Mouse (Mus musculus): ENCODE results near the gene Csmd2. TPM values are rescaled to one million over a fixed set of nuclear protein-coding genes. Genes with fewer than 3 reads are reported as not detected.
A peak's percentile ranks its signal among the peaks of the same experiment; 100 is the strongest.
"Not testable (repeated sequence)": the region's sequence is repeated elsewhere in the genome, so short reads cannot be mapped to it uniquely, and the experiment has no call there.

Gene Csmd2
- polyA plus RNA-seq, 1 experiment = 0.03 TPM

- no peaks in the 10 kb centered on the region for H3K27me3 ChIP-seq (replicated peaks; ENCODE audit: control insufficient read depth, insufficient read depth, low read length)
- TF ChIP-seq CTCF (conservative IDR thresholded peaks at IDR 0.05; ENCODE audit: insufficient read depth, insufficient read length, low read depth, low read length) (no peak), POLR2A (IDR thresholded peaks at IDR 0.05; ENCODE audit: low read depth, low read length) (no peak)
- no peaks in the 10 kb centered on the region for H3K4me1 ChIP-seq (ENCODE audit: control insufficient read depth, insufficient read depth, low read length)
- DNase-seq = peak; percentile 21
- WGBS = 5% methylated on average over 27 of the region's 27 CpGs
- H3K27ac ChIP-seq (ENCODE audit: insufficient read depth, low read depth, low read length) = no peak overlapping the region
- H3K4me3 ChIP-seq (ENCODE audit: insufficient read depth, low read depth, low read length) = peak overlapping the region; percentile 82
- H3K36me3 ChIP-seq (ENCODE audit: control insufficient read depth, insufficient read depth, low read length) = no peaks in the 10 kb centered on the region
Measured at GRCm38 (mm10) chr4:128609276-128609924, 621.7 kb downstream of the Csmd2 start.

GRCm38 (mm10) chr4:128609925-128610402 lies 622.3 kb downstream of the Csmd2 start, which contains the start of gene Zscan20:
Zscan20 (minus strand) TSS chr4:128610098.
- Histone ChIP-seq H3K27me3 (replicated peaks; ENCODE audit: control insufficient read depth, insufficient read depth, low read length) (no peaks in the 10 kb centered on the region), H3K4me1 (ENCODE audit: control insufficient read depth, insufficient read depth, low read length) (no peaks in the 10 kb centered on the region), H3K36me3 (ENCODE audit: control insufficient read depth, insufficient read depth, low read length) (no peaks in the 10 kb centered on the region), H3K4me3 (ENCODE audit: insufficient read depth, low read depth, low read length) (peak within 1 kb of the TSS; percentile 82), H3K27ac (ENCODE audit: insufficient read depth, low read depth, low read length) (no peak within 1 kb of the TSS)
- TF ChIP-seq CTCF (conservative IDR thresholded peaks at IDR 0.05; ENCODE audit: insufficient read depth, insufficient read length, low read depth, low read length) (no peak), POLR2A (IDR thresholded peaks at IDR 0.05; ENCODE audit: low read depth, low read length) (no peak)
- under 1% methylated on average over 24 of the region's 24 CpGs for WGBS
- peak; percentile 99 for DNase-seq

GRCm38 (mm10) chr4:128610706-128611105 lies 623.0 kb downstream of the Csmd2 start:
- no peak overlapping the region for H3K27ac ChIP-seq (ENCODE audit: insufficient read depth, low read depth, low read length)
- no peaks in the 10 kb centered on the region for H3K27me3 ChIP-seq (replicated peaks; ENCODE audit: control insufficient read depth, insufficient read depth, low read length)
- no peak overlapping the region for H3K4me3 ChIP-seq (ENCODE audit: insufficient read depth, low read depth, low read length)
- H3K4me1 ChIP-seq (ENCODE audit: control insufficient read depth, insufficient read depth, low read length) = 0 out of 2 replicates have a peak, but pooled peaks cover 2% of the 10 kb centered on the region
- no peak for TF ChIP-seq POLR2A (IDR thresholded peaks at IDR 0.05; ENCODE audit: low read depth, low read length)
- no peak for TF ChIP-seq CTCF (conservative IDR thresholded peaks at IDR 0.05; ENCODE audit: insufficient read depth, insufficient read length, low read depth, low read length)
- no peak for DNase-seq
- H3K36me3 ChIP-seq (ENCODE audit: control insufficient read depth, insufficient read depth, low read length) = no peaks in the 10 kb centered on the region
- WGBS = 27% methylated on average over 10 of the region's 10 CpGs

- H3K27ac ChIP-seq (ENCODE audit: insufficient read depth, low read depth, low read length); H3K36me3 ChIP-seq (ENCODE audit: control insufficient read depth, insufficient read depth, low read length); H3K4me3 ChIP-seq (ENCODE audit: insufficient read depth, low read depth, low read length); H3K4me1 ChIP-seq (ENCODE audit: control insufficient read depth, insufficient read depth, low read length); H3K27me3 ChIP-seq (replicated peaks; ENCODE audit: control insufficient read depth, insufficient read depth, low read length); DNase-seq: not testable (repeated sequence)
- WGBS = 64% methylated on average over 3 of the region's 3 CpGs
Measured at GRCm38 (mm10) chr4:128611726-128612125, 624.1 kb downstream of the Csmd2 start.

- DNase-seq = peak; percentile 65
- H3K27me3 ChIP-seq (replicated peaks; ENCODE audit: control insufficient read depth, insufficient read depth, low read length) = no peaks in the 10 kb centered on the region
- WGBS = 22% methylated on average over 8 of the region's 8 CpGs
- peaks cover 15% of the 10 kb centered on the region for H3K4me1 ChIP-seq (ENCODE audit: control insufficient read depth, insufficient read depth, low read length)
- H3K27ac ChIP-seq (ENCODE audit: insufficient read depth, low read depth, low read length) = no peak overlapping the region
- no peaks in the 10 kb centered on the region for H3K36me3 ChIP-seq (ENCODE audit: control insufficient read depth, insufficient read depth, low read length)
- peak; percentile 68 for TF ChIP-seq CTCF (conservative IDR thresholded peaks at IDR 0.05; ENCODE audit: insufficient read depth, insufficient read length, low read depth, low read length)
- TF ChIP-seq POLR2A (IDR thresholded peaks at IDR 0.05; ENCODE audit: low read depth, low read length) = no peak
- no peak overlapping the region for H3K4me3 ChIP-seq (ENCODE audit: insufficient read depth, low read depth, low read length)
Measured at GRCm38 (mm10) chr4:128613326-128613725, 625.7 kb downstream of the Csmd2 start.

- peaks cover 21% of the 10 kb centered on the region for H3K4me1 ChIP-seq (ENCODE audit: control insufficient read depth, insufficient read depth, low read length)
- H3K27me3 ChIP-seq (replicated peaks; ENCODE audit: control insufficient read depth, insufficient read depth, low read length) = no peaks in the 10 kb centered on the region
- DNase-seq = peak; percentile 12
- TF ChIP-seq POLR2A (IDR thresholded peaks at IDR 0.05; ENCODE audit: low read depth, low read length) (no peak), CTCF (conservative IDR thresholded peaks at IDR 0.05; ENCODE audit: insufficient read depth, insufficient read length, low read depth, low read length) (no peak)
- no peak overlapping the region for H3K27ac ChIP-seq (ENCODE audit: insufficient read depth, low read depth, low read length)
- peak overlapping the region; percentile 48 for H3K4me3 ChIP-seq (ENCODE audit: insufficient read depth, low read depth, low read length)
- H3K36me3 ChIP-seq (ENCODE audit: control insufficient read depth, insufficient read depth, low read length) = no peaks in the 10 kb centered on the region
- WGBS = 64% methylated on average over 14 of the region's 14 CpGs
Measured at GRCm38 (mm10) chr4:128615761-128616160, 628.1 kb downstream of the Csmd2 start.

Other genes starting within 250 kb of the Csmd2 start
- 0.07 TPM in 1 of 2 replicates, not detected in the other for gene CK137956, start 16.9 kb upstream of the Csmd2 start, polyA plus RNA-seq (2012; rRNA removed)